Mouse (Mus musculus): ENCODE results near the gene Tcl1b4. TPM values are rescaled to one million over a fixed set of nuclear protein-coding genes. Genes with fewer than 3 reads are reported as not detected.

The Tcl1b4 gene
- total RNA-seq, 2 experiments from 2014 or later = not detected

- DNase-seq = no peak
These were observed 47.0 kb downstream of the Tcl1b4 start for GRCm38 (mm10) chr12:105248763-105249233.

- no peak for DNase-seq
These were observed 52.0 kb downstream of the Tcl1b4 start for GRCm38 (mm10) chr12:105253796-105254195.

Other genes with a start within 250 kb of the Tcl1b4 start
- gene Syne3, start 192.1 kb upstream of the Tcl1b4 start, total RNA-seq (2021) = 10 to 100 TPM in 1 of 2 experiments, 1 to 10 TPM in 1; 9.0 to 11.5 TPM
- 10 to 100 TPM; 60.5 to 69.7 TPM for gene Glrx5, start 169.3 kb upstream of the Tcl1b4 start, total RNA-seq (2021)
- not detected for gene Tcl1b2, start 55.9 kb upstream of the Tcl1b4 start, total RNA-seq (2021)
- not detected for gene Tcl1b1, start 42.3 kb upstream of the Tcl1b4 start, total RNA-seq (2021)
- gene Tcl1b5, start 25.6 kb upstream of the Tcl1b4 start, total RNA-seq (2021) = not detected
- gene Tcl1b3, start 10.9 kb upstream of the Tcl1b4 start, total RNA-seq (2021) = not detected
- not detected for gene Tcl1, start 20.8 kb downstream of the Tcl1b4 start, total RNA-seq (2021)
- not detected for gene Tunar, start 131.9 kb downstream of the Tcl1b4 start, total RNA-seq (2021)

Measured in gastrocnemius, postnatal 10 days (tissue).